Mouse (Mus musculus) heart, adult 2 months (tissue): ENCODE results near the gene Hyal1.

Experiments
- CTCF ChIP-seq: fragments of 200-600 bp; IDR thresholded peaks from 2 replicates; pipeline ENCODE4 v1.8.1; 2022; ENCODE audit warnings: antibody characterized with exemption, mild to moderate bottlenecking, moderate library complexity
- POLR2A ChIP-seq: fragments of 200-500 bp; IDR thresholded peaks from 2 replicates; pipeline ENCODE4 v1.6.1; 2011; ENCODE audit warnings: mild to moderate bottlenecking, low read depth, low read length, control low read depth; ENCODE audit not compliant: insufficient read depth

DNA sequence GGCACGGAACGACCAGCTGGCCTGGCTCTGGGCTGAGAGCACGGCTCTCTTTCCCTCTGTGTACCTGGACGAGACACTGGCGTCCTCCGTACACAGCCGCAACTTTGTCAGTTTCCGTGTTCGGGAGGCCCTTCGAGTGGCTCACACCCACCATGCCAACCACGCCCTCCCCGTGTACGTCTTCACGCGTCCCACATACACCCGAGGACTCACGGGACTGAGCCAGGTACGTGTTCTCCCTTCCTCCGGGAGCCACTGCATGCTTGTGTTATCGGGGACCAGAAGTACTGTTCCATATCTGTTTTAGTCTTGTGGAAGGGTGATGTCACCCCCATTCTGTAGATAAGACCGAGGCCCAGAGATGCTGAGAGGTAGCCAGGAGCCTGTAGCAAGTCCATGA, 5.9 kb upstream of the Hyal1 start:
- TF ChIP-seq CTCF: no peak
- TF ChIP-seq POLR2A: peak; percentile 30; the same call in 1 of the 2 replicates
